Mouse (Mus musculus) bone marrow macrophage, adult 2 months (primary cell): ENCODE data around the gene Pik3r2.

Source experiments
- CTCF ChIP-seq: IDR thresholded peaks from 2 replicates; pipeline ENCODE4 v1.5.1; 2012; ENCODE audit warnings: low read depth, mild to moderate bottlenecking, low read length, moderate library complexity
- POLR2A ChIP-seq: IDR thresholded peaks from 2 replicates; pipeline ENCODE4 v1.6.1; 2012; ENCODE audit warnings: mild to moderate bottlenecking, low read depth, low read length, borderline replicate concordance

- no peak for TF ChIP-seq POLR2A
- no peak for TF ChIP-seq CTCF
These were observed 34.9 kb downstream of the Pik3r2 start for GRCm38 (mm10) chr8:70741661-70742060.
